Mouse (Mus musculus) limb, embryonic 12.5 days (tissue): Measurements from ENCODE around the gene Triobp. TPM values are rescaled to one million over a fixed set of nuclear protein-coding genes. Genes with fewer than 3 reads are reported as not detected.
A peak's percentile ranks its signal among the peaks of the same experiment; 100 is the strongest.

ENCODE experiments used
- ATAC-seq: fragments of 200-750 bp; cut with Nextera tagmentation; 2 replicates; pipeline ENCODE4 v1.8.0; 2017; ENCODE audit warnings: low read depth, moderate TSS enrichment; ENCODE audit not compliant: insufficient number of reproducible peaks, insufficient read depth, low FRiP score, low TSS enrichment
- H3K27ac ChIP-seq: fragments of 300-500 bp; sonication (generic); 2 replicates; pipeline ENCODE4 v1.5.1; 2016; ENCODE audit warnings: mild to moderate bottlenecking, moderate library complexity
- H3K27me3 ChIP-seq: fragments of 300-500 bp; sonication (generic); 2 replicates; pipeline ENCODE4 v1.6.1; 2016; ENCODE audit warnings: mild to moderate bottlenecking, moderate library complexity
- H3K36me3 ChIP-seq: fragments of 300-500 bp; sonication (generic); 2 replicates; pipeline ENCODE4 v1.6.1; 2016; ENCODE audit warnings: mild to moderate bottlenecking, moderate library complexity
- H3K4me1 ChIP-seq: fragments of 300-500 bp; sonication (generic); replicated peaks from 2 replicates; pipeline ENCODE4 v1.6.1; 2016
- H3K4me2 ChIP-seq: fragments of 300-500 bp; sonication (generic); 2 replicates; pipeline ENCODE4 v1.6.1; 2016; ENCODE audit warnings: mild to moderate bottlenecking, moderate library complexity
- H3K4me3 ChIP-seq: fragments of 300-500 bp; sonication (generic); replicated peaks from 2 replicates; pipeline ENCODE4 v1.5.1; 2016; ENCODE audit warnings: mild to moderate bottlenecking
- H3K9ac ChIP-seq: fragments of 300-500 bp; sonication (generic); replicated peaks from 2 replicates; pipeline ENCODE4 v1.6.1; 2016; ENCODE audit warnings: mild to moderate bottlenecking, moderate library complexity
- H3K9me3 ChIP-seq: fragments of 300-500 bp; sonication (generic); 2 replicates; pipeline ENCODE4 v1.6.1; 2016; ENCODE audit warnings: mild to moderate bottlenecking, moderate library complexity
- WGBS: fragments of 180-500 bp; shearing (Covaris S2); methylation state at CpG from one replicate; pipeline ENCODE4 v1.1.7; 2016; 5-methylcytosine and 5-hydroxymethylcytosine counted together
- polyA plus RNA-seq: library from polyadenylated mRNA; unstranded; fragments of >200 nt; fragmentation: Nextera tagmentation; extraction: Ambion mirVana; gene quantifications from 2 replicates; pipeline ENCODE4 v1.2.1, GENCODE M21; 2016

Gene Triobp
- polyA plus RNA-seq = 37.9 and 42.2 TPM in 2 replicates

GRCm38 (mm10) chr15:78947657-78948056, at the start of gene Triobp:
Triobp (plus strand) TSS chr15:78947724.
- peak; percentile 96 for ATAC-seq
- peak within 1 kb of the TSS; percentile 55 for H3K4me3 ChIP-seq
- H3K9ac ChIP-seq = peak within 1 kb of the TSS; percentile 71
- H3K4me2 ChIP-seq = peak within 1 kb of the TSS; percentile 73
- peak within 1 kb of the TSS; percentile 75 for H3K27ac ChIP-seq
- no peaks in the 10 kb centered on the region for H3K27me3 ChIP-seq
- no peaks in the 10 kb centered on the region for H3K9me3 ChIP-seq
- 0% methylated on average over 24 of the region's 24 CpGs for WGBS
- H3K36me3 ChIP-seq = peaks cover 19% of the 10 kb centered on the region
- H3K4me1 ChIP-seq = peaks cover 21% of the 10 kb centered on the region

- Histone ChIP-seq H3K27me3 (no peaks in the 10 kb centered on the region), H3K4me1 (peaks cover 49% of the 10 kb centered on the region), H3K9ac (peak overlapping the region; percentile 79), H3K4me3 (peak overlapping the region; percentile 78), H3K4me2 (peak overlapping the region; percentile 92), H3K27ac (peak overlapping the region; percentile 32), H3K9me3 (no peaks in the 10 kb centered on the region), H3K36me3 (peaks cover 30% of the 10 kb centered on the region)
- WGBS = 51% methylated on average over 6 of the region's 6 CpGs
- ATAC-seq = 0 out of 2 replicates have a peak, but pooled peaks have one; percentile 18
Observed at GRCm38 (mm10) chr15:78898507-78899001, 49.0 kb upstream of the Triobp start.

GRCm38 (mm10) chr15:78899409-78899739, 48.1 kb upstream of the Triobp start, which contains the start of gene Gm49510:
Gm49510 (plus strand) TSS chr15:78899667.
- Histone ChIP-seq H3K4me1 (peaks cover 41% of the 10 kb centered on the region), H3K27ac (peak within 1 kb of the TSS; percentile 84), H3K9me3 (no peaks in the 10 kb centered on the region), H3K36me3 (peaks cover 30% of the 10 kb centered on the region), H3K27me3 (no peaks in the 10 kb centered on the region), H3K4me2 (peak within 1 kb of the TSS; percentile 92), H3K9ac (peak within 1 kb of the TSS; percentile 79), H3K4me3 (peak within 1 kb of the TSS; percentile 78)
- WGBS = 3% methylated on average over 19 of the region's 20 CpGs
- no peak for ATAC-seq

- H3K27ac ChIP-seq = peak within 1 kb of the TSS; percentile 84
- peak within 1 kb of the TSS; percentile 78 for H3K4me3 ChIP-seq
- peaks cover 30% of the 10 kb centered on the region for H3K36me3 ChIP-seq
- no peaks in the 10 kb centered on the region for H3K27me3 ChIP-seq
- peaks cover 41% of the 10 kb centered on the region for H3K4me1 ChIP-seq
- H3K9me3 ChIP-seq = no peaks in the 10 kb centered on the region
- WGBS = under 1% methylated on average over 45 of the region's 47 CpGs
- ATAC-seq = no peak
- H3K9ac ChIP-seq = peak within 1 kb of the TSS; percentile 79
- H3K4me2 ChIP-seq = peak within 1 kb of the TSS; percentile 92
Observed at GRCm38 (mm10) chr15:78899740-78900584, 47.6 kb upstream of the Triobp start, which contains the start of gene Sh3bp1. Sh3bp1 (plus strand) TSS chr15:78899768.

GRCm38 (mm10) chr15:78900585-78901421, 46.7 kb upstream of the Triobp start:
- 11% methylated on average over 18 of the region's 18 CpGs for WGBS
- H3K9me3 ChIP-seq = no peaks in the 10 kb centered on the region
- H3K36me3 ChIP-seq = peaks cover 38% of the 10 kb centered on the region
- H3K9ac ChIP-seq = peak overlapping the region; percentile 79
- H3K4me2 ChIP-seq = peak overlapping the region; percentile 92
- no peak for ATAC-seq
- H3K4me1 ChIP-seq = peaks cover 41% of the 10 kb centered on the region
- H3K4me3 ChIP-seq = peak overlapping the region; percentile 78
- peak overlapping the region; percentile 84 for H3K27ac ChIP-seq
- no peaks in the 10 kb centered on the region for H3K27me3 ChIP-seq

- H3K4me3 ChIP-seq = peak overlapping the region; percentile 78
- H3K27me3 ChIP-seq = no peaks in the 10 kb centered on the region
- H3K27ac ChIP-seq = peak overlapping the region; percentile 84
- peaks cover 44% of the 10 kb centered on the region for H3K36me3 ChIP-seq
- peaks cover 38% of the 10 kb centered on the region for H3K4me1 ChIP-seq
- WGBS = 44% methylated on average over 8 of the region's 8 CpGs
- peak overlapping the region; percentile 79; the same call in 1 of the 2 replicates for H3K9ac ChIP-seq
- no peaks in the 10 kb centered on the region for H3K9me3 ChIP-seq
- ATAC-seq = no peak
- peak overlapping the region; percentile 92 for H3K4me2 ChIP-seq
Observed at GRCm38 (mm10) chr15:78901422-78901789, 46.1 kb upstream of the Triobp start.

GRCm38 (mm10) chr15:78903243-78903642, 44.3 kb upstream of the Triobp start:
- Histone ChIP-seq H3K4me2 (no peak overlapping the region), H3K36me3 (peaks cover 63% of the 10 kb centered on the region), H3K4me1 (peaks cover 32% of the 10 kb centered on the region), H3K9me3 (no peaks in the 10 kb centered on the region), H3K27ac (no peak overlapping the region), H3K4me3 (no peak overlapping the region), H3K9ac (no peak overlapping the region), H3K27me3 (no peaks in the 10 kb centered on the region)
- 15% methylated on average over 2 of the region's 2 CpGs for WGBS
- no peak for ATAC-seq

- H3K4me3 ChIP-seq = no peak overlapping the region
- no peak overlapping the region for H3K27ac ChIP-seq
- no peak overlapping the region for H3K4me2 ChIP-seq
- H3K4me1 ChIP-seq = no peaks in the 10 kb centered on the region; the same call in 1 of the 2 replicates
- no peak overlapping the region for H3K9ac ChIP-seq
- no peak for ATAC-seq
- H3K36me3 ChIP-seq = peaks cover 88% of the 10 kb centered on the region
- H3K9me3 ChIP-seq = no peaks in the 10 kb centered on the region
- 77% methylated on average over 7 of the region's 7 CpGs for WGBS
- H3K27me3 ChIP-seq = no peaks in the 10 kb centered on the region
Observed at GRCm38 (mm10) chr15:78908399-78908798, 39.1 kb upstream of the Triobp start.

- ATAC-seq = no peak
- H3K36me3 ChIP-seq = peaks cover 82% of the 10 kb centered on the region
Observed at GRCm38 (mm10) chr15:78908982-78909381, 38.5 kb upstream of the Triobp start.

GRCm38 (mm10) chr15:78912040-78912439, 35.5 kb upstream of the Triobp start:
- Histone ChIP-seq H3K27ac (no peak overlapping the region), H3K4me3 (no peak overlapping the region), H3K36me3 (peaks cover 57% of the 10 kb centered on the region), H3K9me3 (no peaks in the 10 kb centered on the region), H3K4me1 (peaks cover 24% of the 10 kb centered on the region), H3K9ac (no peak overlapping the region), H3K27me3 (no peaks in the 10 kb centered on the region), H3K4me2 (no peak overlapping the region)
- no peak for ATAC-seq
- 32% methylated on average over 9 of the region's 9 CpGs for WGBS

More at GRCm38 (mm10) chr15:78908982-78909381, 38.5 kb upstream of the Triobp start:
- Histone ChIP-seq H3K9ac (no peak overlapping the region), H3K4me3 (no peak overlapping the region), H3K4me2 (no peak overlapping the region), H3K27me3 (no peaks in the 10 kb centered on the region), H3K9me3 (no peaks in the 10 kb centered on the region), H3K4me1 (no peaks in the 10 kb centered on the region; the same call in 1 of the 2 replicates), H3K27ac (no peak overlapping the region)
- 81% methylated on average over 8 of the region's 8 CpGs for WGBS
